Mouse (Mus musculus) left cerebral cortex, adult 9 months (tissue): ENCODE measurements around the gene Gm10840.
"Not testable (repeated sequence)": the region's sequence is repeated elsewhere in the genome, so short reads cannot be mapped to it uniquely, and the experiment has no call there.

Source experiments
- DNase-seq, 2 experiments: peaks; one replicate each; pipeline ENCODE4 v3.0.0; 2022; ENCODE audit warnings: low spot score in 2 of 2

The Gm10840 gene

GRCm38 (mm10) chr11:106195341-106195740 lies 34.7 kb downstream of the Gm10840 start:
- no peak for DNase-seq

GRCm38 (mm10) chr11:106198277-106198676 lies 37.6 kb downstream of the Gm10840 start:
- DNase-seq = no peak

DNA sequence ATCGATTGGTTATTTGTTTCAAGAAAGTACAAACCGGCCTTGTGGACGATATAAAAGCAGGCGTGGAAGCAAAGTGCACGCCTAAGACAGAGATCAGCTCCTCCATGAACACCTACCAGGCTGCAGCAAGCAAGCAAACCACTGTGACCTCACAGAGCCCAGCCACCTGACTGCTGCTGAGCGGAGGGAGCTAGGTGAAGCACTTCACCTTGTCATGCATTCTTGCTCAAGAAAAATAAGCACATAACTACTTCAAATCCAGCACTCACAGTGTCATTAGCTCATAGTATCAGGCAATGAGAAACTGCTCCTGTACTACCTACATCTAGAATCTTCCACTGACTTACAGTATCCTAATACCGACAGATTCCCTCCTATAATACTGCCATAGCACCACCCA lies 39.3 kb downstream of the Gm10840 start:
- not testable (repeated sequence) for DNase-seq

DNA sequence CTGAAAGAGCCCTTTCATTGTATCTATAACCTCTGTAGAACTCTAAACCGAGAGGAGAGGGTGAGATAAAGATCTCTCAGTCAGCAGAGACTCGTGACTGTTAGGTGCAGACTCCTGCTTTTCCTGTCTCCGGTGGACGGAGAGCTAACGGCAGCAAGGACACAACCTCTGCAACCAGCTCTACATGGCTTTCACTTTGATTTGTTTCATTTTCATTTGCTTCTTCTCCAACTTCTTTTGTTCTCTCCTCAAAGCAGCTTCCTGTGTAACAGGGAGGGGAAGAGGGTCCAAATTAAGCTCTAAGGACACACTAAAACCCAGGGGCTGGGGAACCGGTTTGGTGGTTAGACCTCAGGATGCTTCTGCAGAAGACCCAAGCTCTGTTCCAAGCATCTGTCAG lies 40.1 kb downstream of the Gm10840 start:
- DNase-seq = no peak

DNA sequence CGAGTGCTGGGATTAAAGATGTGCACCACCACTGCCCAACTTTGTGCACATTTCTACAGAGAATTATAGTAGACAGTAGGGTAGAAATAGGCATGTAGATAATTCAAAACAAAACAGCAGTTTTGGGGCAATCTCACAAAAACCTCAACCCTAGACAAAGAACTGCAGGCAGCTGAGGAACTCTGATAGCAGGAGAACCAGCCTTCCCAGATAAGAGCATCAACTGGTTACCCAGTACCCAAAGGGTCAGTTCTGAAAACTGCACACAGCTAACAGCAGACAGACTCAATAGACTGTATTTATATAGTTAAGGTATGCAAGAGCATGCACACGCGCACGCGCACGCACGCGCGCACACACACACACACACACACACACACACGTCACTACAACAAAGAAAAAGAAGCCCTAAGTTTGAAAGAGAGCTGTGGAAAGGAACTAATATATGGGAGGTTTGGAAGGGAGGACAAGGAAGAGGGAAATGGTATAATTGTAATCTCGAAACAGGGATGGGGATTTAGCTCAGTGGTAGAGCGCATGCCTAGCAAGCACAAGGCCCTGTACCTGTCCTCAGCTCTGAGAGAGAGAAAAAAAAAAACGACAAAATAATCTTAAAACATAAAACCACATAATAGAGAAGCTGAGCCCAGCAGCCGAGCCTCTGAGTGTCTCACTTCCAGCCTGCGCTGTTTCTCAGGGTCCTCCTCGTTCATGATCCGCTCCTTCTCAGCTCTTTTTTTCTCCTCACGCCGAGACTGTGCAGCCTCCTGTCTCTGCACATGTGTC lies 40.9 kb downstream of the Gm10840 start:
- no peak for DNase-seq

GRCm38 (mm10) chr11:106202123-106202465 lies 41.4 kb downstream of the Gm10840 start, which contains the start of gene Strada:
Strada (minus strand) TSS chr11:106202168.
- DNase-seq = no peak
